In the genomic region with DNA sequence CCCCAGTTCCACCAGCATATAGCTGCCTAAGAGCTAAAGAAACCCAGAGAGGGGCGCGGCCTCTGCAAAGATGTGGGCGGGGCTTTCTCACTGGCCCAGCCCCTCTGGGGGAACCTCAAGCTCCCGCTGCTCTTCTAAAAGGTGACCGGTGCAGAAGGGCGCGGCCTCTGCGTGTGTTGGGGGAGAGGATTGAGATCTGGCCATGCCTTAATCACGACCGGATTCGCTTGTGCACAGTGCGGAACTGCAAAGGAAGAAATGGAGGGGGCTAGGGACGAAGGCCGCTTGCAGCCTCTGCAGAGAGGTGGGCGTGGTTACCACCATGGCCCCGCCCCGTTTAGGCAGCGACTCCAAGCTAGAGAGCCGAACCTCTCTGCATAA, we compare ENCODE assay signal across 8 mouse cellular contexts. TPM values are rescaled to one million over a fixed set of nuclear protein-coding genes. Genes with fewer than 3 reads are reported as not detected.
DNase-seq lines count a peak whose midpoint lies in the region; ATAC-seq lines count a peak whose summit lies in the region.

No protein-coding gene starts in this region.

- no peaks in the 10 kb centered on the region for H3K9me3 ChIP-seq in heart, embryonic 14.5 days (ENCODE audit: control insufficient read depth, low read length)
- H3K9me3 ChIP-seq in liver, embryonic 13.5 days (replicated peaks), result no peaks in the 10 kb centered on the region
- H3K9me3 ChIP-seq in stomach, embryonic 16.5 days (replicated peaks; ENCODE audit: control insufficient read depth, low read length), result no peaks in the 10 kb centered on the region

- DNase-seq in CD4-positive, CD25-positive, alpha-beta regulatory T cell, adult 2 months (ENCODE audit: low read depth, low spot score), result peak; percentile 97
- peak; percentile 91 for DNase-seq in fibroblast of lung, adult 2 months (ENCODE audit: low read depth)
- DNase-seq in kidney, postnatal 14 days, result peak; percentile 99
- DNase-seq in liver, embryonic 13.5 days, result peak; percentile 94
- peak; percentile 96 for DNase-seq in neural tube, embryonic 10.5 days (ENCODE audit: extremely low spot score, low spot score)

- H3K9ac ChIP-seq in heart, embryonic 14.5 days (ENCODE audit: low read length), result peak overlapping the region; percentile 98
- peak overlapping the region; percentile 5; the same call in 1 of the 2 replicates for H3K9ac ChIP-seq in liver, embryonic 13.5 days
- peak overlapping the region; percentile 86 for H3K9ac ChIP-seq in stomach, embryonic 16.5 days (ENCODE audit: low read length)

- H3K27ac ChIP-seq in brown adipose tissue, adult 24 weeks (replicated peaks; ENCODE audit: low read depth, low read length), result no peak overlapping the region
- peak overlapping the region; percentile 44 to 73 for H3K27ac ChIP-seq in heart, embryonic 14.5 days (replicated peaks in 1 of 2; ENCODE audit: control insufficient read depth in 1 of 2, insufficient read depth in 1 of 2, low read depth in 2 of 2, low read length in 2 of 2)
- H3K27ac ChIP-seq in liver, embryonic 13.5 days, result no peak overlapping the region
- 0 out of 2 replicates have a peak overlapping the region, but pooled peaks have one; percentile 34 for H3K27ac ChIP-seq in stomach, embryonic 16.5 days (ENCODE audit: low read length)

- H3K36me3 ChIP-seq in heart, embryonic 14.5 days (ENCODE audit: control insufficient read depth, insufficient read depth, low read length), result peaks cover 14% of the 10 kb centered on the region
- H3K36me3 ChIP-seq in liver, embryonic 13.5 days, result no peaks in the 10 kb centered on the region
- no peaks in the 10 kb centered on the region for H3K36me3 ChIP-seq in stomach, embryonic 16.5 days (ENCODE audit: control insufficient read depth, insufficient read depth, low read length)

- peak overlapping the region; percentile 87 for H3K4me2 ChIP-seq in heart, embryonic 14.5 days (ENCODE audit: low read length)
- peak overlapping the region; percentile 99 for H3K4me2 ChIP-seq in liver, embryonic 13.5 days
- peak overlapping the region; percentile 83 for H3K4me2 ChIP-seq in stomach, embryonic 16.5 days (ENCODE audit: low read depth, low read length)

- H3K4me3 ChIP-seq in brown adipose tissue, adult 24 weeks (ENCODE audit: insufficient read depth, low read depth, low read length), result peak overlapping the region; percentile 88
- peak overlapping the region; percentile 60 to 98 for H3K4me3 ChIP-seq in heart, embryonic 14.5 days (ENCODE audit: control insufficient read depth in 1 of 2, insufficient read depth in 1 of 2, low read depth in 1 of 2, low read length in 2 of 2)
- H3K4me3 ChIP-seq in liver, embryonic 13.5 days (replicated peaks), result peak overlapping the region; percentile 71
- H3K4me3 ChIP-seq in stomach, embryonic 16.5 days (replicated peaks; ENCODE audit: low read length), result peak overlapping the region; percentile 80

- H3K4me1 ChIP-seq in brown adipose tissue, adult 24 weeks (ENCODE audit: control insufficient read depth, insufficient read depth, insufficient read length, low read length), result peaks cover 21% of the 10 kb centered on the region
- peaks cover 33 to 34% of the 10 kb centered on the region in 2 experiments for H3K4me1 ChIP-seq in heart, embryonic 14.5 days (ENCODE audit: control insufficient read depth in 2 of 2, insufficient read depth in 2 of 2, low read length in 2 of 2)
- H3K4me1 ChIP-seq in liver, embryonic 13.5 days (replicated peaks), result peaks cover 49% of the 10 kb centered on the region
- peaks cover 11% of the 10 kb centered on the region; the same call in 1 of the 2 replicates for H3K4me1 ChIP-seq in stomach, embryonic 16.5 days (ENCODE audit: control insufficient read depth, insufficient read depth, low read length)

- peak; percentile 94 for ATAC-seq in heart, embryonic 14.5 days (ENCODE audit: insufficient number of reproducible peaks, insufficient read depth, low FRiP score, low read depth)
- ATAC-seq in liver, embryonic 13.5 days (ENCODE audit: low read depth), result peak; percentile 94
- ATAC-seq in stomach, embryonic 16.5 days (ENCODE audit: insufficient read depth, low FRiP score), result peak; percentile 97

- H3K27me3 ChIP-seq in heart, embryonic 14.5 days (ENCODE audit: control insufficient read depth, insufficient read depth, low read length), result no peaks in the 10 kb centered on the region
- H3K27me3 ChIP-seq in liver, embryonic 13.5 days, result peaks cover 35% of the 10 kb centered on the region
- H3K27me3 ChIP-seq in stomach, embryonic 16.5 days (ENCODE audit: control insufficient read depth, insufficient read depth, low read length), result no peaks in the 10 kb centered on the region

- WGBS in heart, embryonic 14.5 days, result 0% methylated on average over 19 of the region's 19 CpGs
- under 1% methylated on average over 19 of the region's 19 CpGs for WGBS in liver, embryonic 13.5 days (ENCODE audit: insufficient replicate concordance)
- under 1% methylated on average over 19 of the region's 19 CpGs for WGBS in stomach, embryonic 16.5 days

RNA-seq across cellular contexts. Expression of a gene that starts 0.3 kb away (rescaled TPM):
- polyA plus RNA-seq in brown adipose tissue, adult 24 weeks (2012; ENCODE audit: insufficient read depth, insufficient read length, missing spikeins), result 10.0 and 10.3 TPM in 2 replicates
- polyA plus RNA-seq in heart, embryonic 14.5 days (2014; fragmentation: Nextera tagmentation; extraction: Ambion mirVana), result 36.5 and 42.2 TPM in 2 replicates
- 0.61 and 0.71 TPM in 2 replicates for polyA plus RNA-seq in liver, embryonic 13.5 days (2015; fragmentation: Nextera tagmentation; extraction: Ambion mirVana)
- 10.1 and 10.2 TPM in 2 replicates for polyA plus RNA-seq in stomach, embryonic 16.5 days (2015; fragmentation: Nextera tagmentation; extraction: Ambion mirVana)

RNA-seq across cellular contexts. Expression of a gene that starts 41.5 kb away (rescaled TPM):
- polyA plus RNA-seq in brown adipose tissue, adult 24 weeks (2012; ENCODE audit: insufficient read depth, insufficient read length, missing spikeins), result 51.9 and 66.8 TPM in 2 replicates
- 2.7 and 3.1 TPM in 2 replicates for polyA plus RNA-seq in heart, embryonic 14.5 days (2014; fragmentation: Nextera tagmentation; extraction: Ambion mirVana)
- polyA plus RNA-seq in liver, embryonic 13.5 days (2015; fragmentation: Nextera tagmentation; extraction: Ambion mirVana), result 1.9 and 2.1 TPM in 2 replicates
- polyA plus RNA-seq in stomach, embryonic 16.5 days (2015; fragmentation: Nextera tagmentation; extraction: Ambion mirVana), result 10.7 and 11.0 TPM in 2 replicates

RNA-seq across cellular contexts. Expression of a gene that starts 49.0 kb away (rescaled TPM):
- not detected in 2 replicates for polyA plus RNA-seq in brown adipose tissue, adult 24 weeks (2012; ENCODE audit: insufficient read depth, insufficient read length, missing spikeins)
- not detected in 2 replicates for polyA plus RNA-seq in heart, embryonic 14.5 days (2014; fragmentation: Nextera tagmentation; extraction: Ambion mirVana)
- not detected in 2 replicates for polyA plus RNA-seq in liver, embryonic 13.5 days (2015; fragmentation: Nextera tagmentation; extraction: Ambion mirVana)
- polyA plus RNA-seq in stomach, embryonic 16.5 days (2015; fragmentation: Nextera tagmentation; extraction: Ambion mirVana), result not detected in 2 replicates

RNA-seq across cellular contexts. Expression of a gene that starts 57.1 kb away (rescaled TPM):
- polyA plus RNA-seq in brown adipose tissue, adult 24 weeks (2012; ENCODE audit: insufficient read depth, insufficient read length, missing spikeins), result 8.3 and 12.7 TPM in 2 replicates
- polyA plus RNA-seq in heart, embryonic 14.5 days (2014; fragmentation: Nextera tagmentation; extraction: Ambion mirVana), result 30.5 and 33.5 TPM in 2 replicates
- polyA plus RNA-seq in liver, embryonic 13.5 days (2015; fragmentation: Nextera tagmentation; extraction: Ambion mirVana), result 31.6 and 33.7 TPM in 2 replicates
- 41.6 and 43.1 TPM in 2 replicates for polyA plus RNA-seq in stomach, embryonic 16.5 days (2015; fragmentation: Nextera tagmentation; extraction: Ambion mirVana)

Comparison
In these comparisons a context has a peak if more than half of its experiments do, and no peak if none do; other contexts are left out.
1. H3K27ac ChIP-seq: peak in heart, embryonic 14.5 days (2 of 2) and stomach, embryonic 16.5 days (single experiment); none in brown adipose tissue, adult 24 weeks (single experiment) and liver, embryonic 13.5 days (single experiment).
2. H3K9ac ChIP-seq: peak in every context shown above with its lines; median percentile 98 in heart, embryonic 14.5 days; 86 in stomach, embryonic 16.5 days; 5 in liver, embryonic 13.5 days.
3. Peak in every context shown above with its lines, with median percentiles within 50 percentile points of each other: DNase-seq, H3K4me3 ChIP-seq, ATAC-seq and H3K4me2 ChIP-seq.